Mouse (Mus musculus) midbrain, embryonic 12.5 days (tissue): ENCODE measurements at regions not wholly inside any gene's neighbourhood (a gene's known extent, or its start where the extent isn't known, plus 50 kb on each side); places are given as distances from the start of the nearest gene placed in this dataset.

Source experiments
- ATAC-seq: fragments of 200-750 bp; cut with Nextera tagmentation; 2 replicates; pipeline ENCODE4 v1.8.0; 2017; ENCODE audit warnings: low read depth, moderate TSS enrichment, moderate library complexity; ENCODE audit not compliant: low FRiP score
- H3K27ac ChIP-seq: fragments of 300-500 bp; sonication (generic); replicated peaks from 2 replicates; pipeline ENCODE4 v1.5.1; 2016; ENCODE audit warnings: mild to moderate bottlenecking
- H3K27me3 ChIP-seq: fragments of 300-500 bp; sonication (generic); 2 replicates; pipeline ENCODE4 v1.6.1; 2016; ENCODE audit warnings: mild to moderate bottlenecking
- H3K36me3 ChIP-seq: fragments of 300-500 bp; sonication (generic); 2 replicates; pipeline ENCODE4 v1.6.1; 2016
- H3K4me1 ChIP-seq: fragments of 300-500 bp; sonication (generic); 2 replicates; pipeline ENCODE4 v1.6.1; 2016
- H3K4me2 ChIP-seq: fragments of 300-500 bp; sonication (generic); replicated peaks from 2 replicates; pipeline ENCODE4 v1.6.1; 2016; ENCODE audit warnings: mild to moderate bottlenecking, moderate library complexity
- H3K4me3 ChIP-seq: fragments of 300-500 bp; sonication (generic); 2 replicates; pipeline ENCODE4 v1.5.1; 2016; ENCODE audit warnings: mild to moderate bottlenecking
- H3K9ac ChIP-seq: fragments of 300-500 bp; sonication (generic); replicated peaks from 2 replicates; pipeline ENCODE4 v1.6.1; 2016; ENCODE audit warnings: mild to moderate bottlenecking, moderate library complexity
- H3K9me3 ChIP-seq: fragments of 300-500 bp; sonication (generic); 2 replicates; pipeline ENCODE4 v1.6.1; 2016; ENCODE audit warnings: mild to moderate bottlenecking
- WGBS: fragments of 180-500 bp; shearing (Covaris S2); methylation state at CpG from one replicate; pipeline ENCODE4 v1.1.7; 2016; 5-methylcytosine and 5-hydroxymethylcytosine counted together

GRCm38 (mm10) chrX:112984668-112985067 lies 200.6 kb downstream of the Chm start:
- no peak for ATAC-seq
- Histone ChIP-seq H3K36me3 (no peaks in the 10 kb centered on the region), H3K27ac (no peak overlapping the region), H3K4me3 (no peak overlapping the region), H3K27me3 (no peaks in the 10 kb centered on the region), H3K9me3 (no peaks in the 10 kb centered on the region), H3K9ac (no peak overlapping the region), H3K4me1 (no peaks in the 10 kb centered on the region), H3K4me2 (no peak overlapping the region)
- WGBS, result 80% methylated on average over 3 of the region's 3 CpGs

GRCm38 (mm10) chrX:112984073-112984472 lies 201.2 kb downstream of the Chm start:
- no peak overlapping the region for H3K4me2 ChIP-seq
- no peaks in the 10 kb centered on the region for H3K27me3 ChIP-seq
- ATAC-seq, result no peak
- no peak overlapping the region for H3K9ac ChIP-seq
- H3K9me3 ChIP-seq, result no peaks in the 10 kb centered on the region
- no peak overlapping the region for H3K27ac ChIP-seq
- H3K4me3 ChIP-seq, result no peak overlapping the region
- 92% methylated on average over 3 of the region's 3 CpGs for WGBS
- H3K4me1 ChIP-seq, result no peaks in the 10 kb centered on the region
- H3K36me3 ChIP-seq, result no peaks in the 10 kb centered on the region

GRCm38 (mm10) chrX:112978583-112978982 lies 206.7 kb downstream of the Chm start:
- 0 out of 2 replicates have a peak, but pooled peaks have one; percentile 19 for ATAC-seq

DNA sequence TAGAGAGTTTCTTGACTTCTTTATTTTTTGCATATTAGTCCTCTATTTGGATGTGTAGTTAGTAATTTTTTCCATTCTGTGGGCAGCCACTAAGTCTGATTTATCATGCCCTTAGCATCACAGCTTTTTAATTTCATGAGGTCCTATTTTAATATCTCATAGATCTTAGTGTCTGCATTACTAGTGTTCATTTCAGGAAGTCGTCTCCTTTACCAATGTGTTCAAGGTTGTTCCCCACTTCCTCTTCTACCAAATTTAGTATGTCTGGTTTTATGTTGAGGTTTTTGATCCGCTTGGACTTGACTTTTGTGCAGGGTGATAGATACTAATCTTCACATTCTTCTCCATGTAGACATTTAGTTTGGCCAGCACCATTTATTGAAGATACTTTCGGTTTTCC lies 221.2 kb downstream of the Chm start:
- Histone ChIP-seq H3K4me3 (no peak overlapping the region), H3K9ac (no peak overlapping the region), H3K27ac (no peak overlapping the region), H3K27me3 (no peaks in the 10 kb centered on the region), H3K36me3 (no peaks in the 10 kb centered on the region), H3K4me1 (no peaks in the 10 kb centered on the region), H3K4me2 (no peak overlapping the region), H3K9me3 (no peaks in the 10 kb centered on the region)
- WGBS, result 85% methylated on average over 3 of the region's 3 CpGs
- no peak for ATAC-seq

More at GRCm38 (mm10) chrX:112978583-112978982, 206.7 kb downstream of the Chm start:
- Histone ChIP-seq H3K9ac (no peak overlapping the region), H3K4me2 (no peak overlapping the region), H3K4me1 (no peaks in the 10 kb centered on the region), H3K27ac (no peak overlapping the region), H3K4me3 (no peak overlapping the region), H3K36me3 (no peaks in the 10 kb centered on the region), H3K9me3 (no peaks in the 10 kb centered on the region), H3K27me3 (no peaks in the 10 kb centered on the region)
- 57% methylated on average over 3 of the region's 3 CpGs for WGBS

- no peaks in the 10 kb centered on the region for H3K36me3 ChIP-seq
- no peak overlapping the region for H3K4me3 ChIP-seq
- WGBS, result 64% methylated on average over 1 of the region's 1 CpGs
- ATAC-seq, result no peak
- no peaks in the 10 kb centered on the region for H3K27me3 ChIP-seq
- no peaks in the 10 kb centered on the region for H3K9me3 ChIP-seq
- H3K27ac ChIP-seq, result no peak overlapping the region
- H3K4me1 ChIP-seq, result no peaks in the 10 kb centered on the region
- H3K9ac ChIP-seq, result no peak overlapping the region
- H3K4me2 ChIP-seq, result no peak overlapping the region
Observed at GRCm38 (mm10) chrX:112949792-112950191, 235.5 kb downstream of the Chm start.

GRCm38 (mm10) chrX:112947521-112947920 lies 237.8 kb downstream of the Chm start:
- 90% methylated on average over 4 of the region's 4 CpGs for WGBS
- Histone ChIP-seq H3K27me3 (no peaks in the 10 kb centered on the region), H3K27ac (no peak overlapping the region), H3K4me1 (no peaks in the 10 kb centered on the region), H3K9me3 (no peaks in the 10 kb centered on the region), H3K36me3 (no peaks in the 10 kb centered on the region), H3K4me3 (no peak overlapping the region), H3K4me2 (no peak overlapping the region), H3K9ac (no peak overlapping the region)
- ATAC-seq, result no peak

GRCm38 (mm10) chrX:112925542-112926182 lies 227.2 kb upstream of the Pof1b start:
- Histone ChIP-seq H3K27me3 (no peaks in the 10 kb centered on the region), H3K4me1 (no peaks in the 10 kb centered on the region), H3K9ac (no peak overlapping the region), H3K4me2 (no peak overlapping the region), H3K9me3 (no peaks in the 10 kb centered on the region), H3K27ac (no peak overlapping the region), H3K36me3 (no peaks in the 10 kb centered on the region), H3K4me3 (no peak overlapping the region)
- ATAC-seq, result peak; percentile 71
- 59% methylated on average over 1 of the region's 1 CpGs for WGBS

DNA sequence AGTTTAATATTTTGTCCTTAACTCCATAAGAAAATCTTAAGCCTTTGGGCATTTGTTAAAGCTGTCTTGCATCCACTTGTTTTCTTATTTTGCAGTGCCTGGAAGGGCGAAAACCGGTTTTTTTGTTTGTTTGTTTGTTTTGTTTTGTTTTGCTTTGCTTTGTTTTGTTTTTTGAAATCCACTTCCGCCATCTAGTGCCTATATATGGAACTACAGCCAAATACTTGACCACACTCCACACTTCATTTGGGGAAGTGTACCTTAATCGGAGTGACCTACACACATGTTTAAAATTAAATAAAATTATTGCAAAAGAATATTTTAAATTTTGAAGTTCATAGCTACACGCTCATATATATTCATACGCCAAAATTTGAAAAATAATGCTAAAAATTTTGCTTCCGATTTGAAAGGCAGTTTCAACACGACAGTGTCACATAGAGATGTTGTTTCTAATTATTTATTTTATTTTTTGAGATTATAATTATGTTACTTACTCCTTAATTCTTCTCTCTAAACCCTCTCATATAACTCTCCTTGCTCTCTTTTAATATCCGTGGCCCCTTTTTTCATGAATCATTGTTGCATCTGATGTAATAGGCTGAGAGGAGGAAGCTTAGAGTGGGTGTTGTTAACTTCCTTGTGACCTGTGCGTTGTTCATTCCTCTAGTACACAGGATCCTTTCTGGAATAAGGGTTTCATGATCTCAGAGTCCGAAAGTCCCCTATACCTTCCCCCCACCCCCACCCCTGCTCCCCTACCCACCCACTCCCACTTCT lies 205.4 kb upstream of the Pof1b start:
- no peaks in the 10 kb centered on the region for H3K27me3 ChIP-seq
- no peaks in the 10 kb centered on the region for H3K4me1 ChIP-seq
- H3K36me3 ChIP-seq, result no peaks in the 10 kb centered on the region
- no peaks in the 10 kb centered on the region for H3K9me3 ChIP-seq
- WGBS, result 47% methylated on average over 11 of the region's 11 CpGs
- no peak overlapping the region for H3K9ac ChIP-seq
- no peak for ATAC-seq
- no peak overlapping the region for H3K4me3 ChIP-seq
- H3K27ac ChIP-seq, result no peak overlapping the region
- no peak overlapping the region for H3K4me2 ChIP-seq

GRCm38 (mm10) chrX:112886539-112886938 lies 188.1 kb upstream of the Pof1b start:
- no peak overlapping the region for H3K4me2 ChIP-seq
- H3K4me3 ChIP-seq, result no peak overlapping the region
- ATAC-seq, result no peak
- no peak overlapping the region for H3K27ac ChIP-seq
- H3K36me3 ChIP-seq, result no peaks in the 10 kb centered on the region
- H3K4me1 ChIP-seq, result no peaks in the 10 kb centered on the region
- no peaks in the 10 kb centered on the region for H3K27me3 ChIP-seq
- 75% methylated on average over 2 of the region's 2 CpGs for WGBS
- no peak overlapping the region for H3K9ac ChIP-seq
- no peaks in the 10 kb centered on the region for H3K9me3 ChIP-seq
